Mouse (Mus musculus) ovary, postnatal 14 days (tissue): ENCODE results near the gene Kbtbd4.
A peak's percentile ranks its signal among the peaks of the same experiment; 100 is the strongest.
"Not testable (repeated sequence)": the region's sequence is repeated elsewhere in the genome, so short reads cannot be mapped to it uniquely, and the experiment has no call there.

Source experiments
- DNase-seq: peaks from one replicate; pipeline ENCODE4 v3.0.0; 2022; ENCODE audit warnings: low spot score

Kbtbd4 gene

DNA sequence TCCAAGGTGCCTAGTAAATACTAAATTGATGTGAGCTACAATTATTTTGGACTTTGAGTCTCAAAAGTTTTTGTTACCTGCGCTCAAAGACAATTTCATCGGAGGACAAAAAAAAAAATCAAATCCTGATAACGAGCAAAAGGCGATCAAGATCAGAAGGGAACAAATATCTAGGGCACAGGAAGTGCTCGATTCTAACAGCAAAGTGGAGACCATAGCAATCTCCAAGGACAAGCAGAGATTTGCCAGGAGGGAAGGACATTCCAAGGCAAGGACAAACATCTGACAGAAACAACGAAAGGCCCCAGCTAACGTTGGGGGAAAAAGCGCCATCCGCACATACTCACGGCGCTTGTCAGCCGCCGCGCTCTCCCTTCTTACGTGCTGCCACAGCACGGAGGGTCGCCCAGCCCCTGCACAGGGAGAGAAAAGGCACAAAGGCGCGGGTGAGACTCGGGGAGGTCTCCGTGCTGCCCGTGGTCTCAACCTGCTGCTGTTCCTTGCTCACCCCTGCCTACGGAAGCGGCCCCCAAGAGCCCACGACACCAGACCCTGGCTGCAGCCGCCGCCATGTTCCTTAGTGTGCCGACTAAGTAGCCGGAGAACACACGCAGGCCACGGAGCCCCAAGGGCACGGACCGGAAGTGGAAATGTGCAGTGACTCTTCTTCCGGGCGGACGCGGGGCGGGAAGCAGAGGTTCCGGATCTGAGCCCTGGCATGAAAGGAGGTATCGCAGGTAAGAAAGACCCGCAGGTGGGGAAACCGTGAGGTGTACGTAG is at the start of gene Kbtbd4, which contains the start of gene Ndufs3:
Gene Kbtbd4, plus strand, starts transcription at position 665 of the 780 bp plus-strand sequence.
Gene Ndufs3, minus strand, starts transcription at position 752 of the 780 bp plus-strand sequence.
- peak; percentile 82 for DNase-seq

DNA sequence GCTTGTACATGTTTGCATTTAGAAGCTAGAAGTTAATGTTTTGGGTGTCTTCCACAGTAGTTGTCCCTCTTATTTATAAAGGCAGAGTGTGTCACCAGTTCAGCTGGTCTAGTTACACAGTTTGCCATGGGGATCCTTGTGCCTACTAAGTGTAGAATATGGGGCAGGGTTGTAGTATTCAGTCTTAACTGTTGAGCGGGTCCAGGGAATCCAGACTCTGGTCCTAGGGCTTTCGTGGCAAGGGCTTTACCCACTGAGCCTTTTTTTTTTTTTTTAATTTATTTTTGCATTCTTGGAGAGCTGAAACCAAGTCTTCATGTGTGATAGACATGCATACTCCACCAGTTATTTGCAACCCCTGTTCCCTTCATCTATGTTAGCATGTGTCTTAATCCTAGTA is 43.1 kb upstream of the Kbtbd4 start:
- DNase-seq = no peak

DNA sequence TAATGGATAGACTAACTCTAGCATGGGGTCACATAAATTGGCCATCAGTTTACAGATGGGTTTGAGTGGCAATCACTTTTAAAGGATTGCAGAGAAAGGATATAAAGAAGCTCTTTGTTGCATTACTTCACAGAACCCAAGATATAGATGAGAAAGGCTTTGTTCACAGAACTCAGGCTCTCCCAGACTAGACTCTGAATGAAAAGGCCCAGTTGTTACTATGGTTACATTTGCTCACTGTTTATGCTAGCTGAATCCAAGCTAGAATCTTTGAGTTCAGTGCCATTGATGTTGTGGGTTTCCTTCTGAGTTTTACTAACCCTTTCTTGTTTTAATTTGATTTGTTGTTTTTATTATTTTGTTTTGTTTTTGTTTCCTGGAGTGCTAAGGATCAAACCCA is 40.4 kb upstream of the Kbtbd4 start:
- no peak for DNase-seq

GRCm38 (mm10) chr2:90866524-90866923 is 38.0 kb upstream of the Kbtbd4 start:
- DNase-seq = peak; percentile 85

GRCm38 (mm10) chr2:90870136-90870601 is 34.4 kb upstream of the Kbtbd4 start:
- no peak for DNase-seq

GRCm38 (mm10) chr2:90871180-90871961 is 33.2 kb upstream of the Kbtbd4 start:
- DNase-seq = no peak

DNA sequence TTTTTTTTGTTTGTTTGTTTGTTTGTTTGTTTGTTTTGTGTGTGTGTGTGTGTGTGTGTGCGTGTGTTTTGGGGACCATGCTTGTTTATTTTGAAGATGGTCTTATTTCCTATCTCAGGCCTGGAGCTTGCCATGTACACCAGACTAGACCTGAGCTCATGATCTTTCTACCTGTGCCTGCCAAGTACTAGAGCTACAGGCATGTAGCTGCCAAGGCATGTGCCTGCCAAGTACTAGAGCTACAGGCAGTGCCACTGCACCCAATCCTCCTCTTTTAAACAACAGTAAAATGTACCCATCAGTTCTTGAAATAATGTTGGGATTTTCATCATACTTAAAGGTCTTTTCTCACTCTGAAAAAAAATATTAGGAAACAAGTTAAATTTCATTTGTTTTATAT is 30.5 kb upstream of the Kbtbd4 start:
- DNase-seq = no peak

GRCm38 (mm10) chr2:90875239-90875638 is 29.3 kb upstream of the Kbtbd4 start:
- no peak for DNase-seq

DNA sequence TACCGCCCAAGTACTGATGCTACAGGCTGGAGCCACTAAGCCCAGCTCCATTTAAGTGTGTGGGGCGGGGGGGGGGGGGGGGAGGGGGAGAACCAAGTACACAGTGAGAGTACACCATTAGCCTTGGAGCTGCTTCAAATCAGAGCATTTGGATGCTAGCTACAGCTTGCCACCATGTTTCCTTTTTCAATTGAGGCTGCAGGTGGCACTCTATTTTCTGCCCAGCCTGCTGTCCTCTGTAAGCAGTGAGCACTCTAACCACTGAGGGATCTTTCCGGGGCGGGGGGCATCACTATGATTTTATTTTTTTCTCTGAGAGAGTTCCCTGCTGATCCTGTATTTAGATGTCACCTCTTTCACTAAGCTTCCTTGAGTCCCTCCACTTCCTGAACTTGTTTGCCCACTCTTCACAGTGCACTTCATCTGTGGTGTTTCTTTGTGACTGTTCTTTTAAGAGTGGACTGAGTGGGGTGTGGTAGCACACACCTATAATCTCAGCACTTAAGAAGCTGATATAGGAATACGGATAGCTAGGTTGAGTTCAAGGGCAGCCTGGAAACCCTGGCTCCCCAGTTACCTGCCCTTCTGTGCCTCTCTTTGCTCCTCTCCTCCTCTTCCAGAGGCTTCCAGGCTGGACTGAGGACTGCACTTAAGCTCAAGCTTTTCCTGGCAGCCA is 26.8 kb upstream of the Kbtbd4 start:
- DNase-seq = no peak

GRCm38 (mm10) chr2:90879419-90879818 is 25.1 kb upstream of the Kbtbd4 start:
- no peak for DNase-seq

- no peak for DNase-seq
These were observed 24.3 kb upstream of the Kbtbd4 start for GRCm38 (mm10) chr2:90880144-90880785.

GRCm38 (mm10) chr2:90881824-90882223 is 22.7 kb upstream of the Kbtbd4 start:
- DNase-seq = no peak

DNA sequence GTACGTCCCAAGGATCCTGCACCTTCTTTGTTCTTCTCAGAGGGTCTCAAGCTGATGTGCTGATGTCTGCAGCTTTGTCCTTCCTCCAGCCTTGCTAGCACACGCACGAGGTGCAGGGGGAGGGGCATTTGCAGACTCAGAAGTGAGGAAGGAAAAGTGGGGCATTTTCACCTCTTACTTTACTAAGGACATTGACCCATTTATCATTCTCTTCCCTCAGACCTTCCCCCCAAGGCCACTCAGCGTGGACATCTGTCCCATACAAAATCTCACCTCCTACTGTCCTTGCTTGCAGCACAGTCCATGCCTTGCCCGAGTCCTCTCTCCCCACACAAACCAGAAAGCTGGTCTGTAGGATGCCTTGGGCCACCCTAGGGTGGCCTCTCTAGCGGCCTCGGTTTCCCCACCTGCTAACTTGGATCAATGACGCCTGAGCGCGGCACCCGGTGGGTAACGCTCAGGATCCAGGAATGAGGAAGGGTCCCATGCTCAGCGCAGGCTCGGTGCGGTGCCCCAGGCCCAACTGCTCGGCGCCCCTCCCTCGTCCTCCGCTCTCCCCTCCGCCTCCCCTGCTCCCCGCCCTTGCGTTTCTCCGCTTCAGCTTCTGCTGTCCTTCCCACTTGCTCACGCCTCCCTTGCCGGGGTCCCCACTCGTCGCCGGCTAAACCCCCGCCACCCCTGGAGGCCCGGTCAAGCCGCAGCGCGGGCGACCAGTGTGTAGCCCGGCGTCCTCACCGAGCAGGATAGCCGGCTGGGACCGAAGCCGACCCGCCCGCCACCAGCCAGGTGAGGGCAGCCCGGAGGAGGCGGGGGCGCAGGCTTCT is 19.1 kb upstream of the Kbtbd4 start, which contains the start of gene C1qtnf4:
Gene C1qtnf4, plus strand, starts transcription at position 643 of the 824 bp plus-strand sequence.
- DNase-seq = no peak

DNA sequence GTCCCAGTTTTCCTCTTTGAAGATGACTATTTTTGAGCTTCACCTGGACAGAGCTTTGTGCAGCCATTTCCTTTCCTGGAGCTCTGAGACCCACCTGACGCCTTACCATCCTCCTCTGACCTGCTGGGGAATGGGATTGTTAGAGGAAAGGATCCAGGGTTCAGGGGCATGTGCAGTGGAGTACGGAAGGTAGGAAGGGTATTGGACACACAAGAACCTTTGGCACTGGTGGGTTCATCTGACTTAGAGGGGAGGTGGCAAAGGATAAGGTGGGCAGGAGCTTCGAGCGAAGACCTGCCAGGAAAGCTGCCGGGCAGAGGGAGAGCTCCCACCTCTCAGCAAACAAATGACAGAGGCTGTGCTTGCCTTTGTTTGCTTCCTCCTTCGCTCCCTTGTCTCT is 18.1 kb upstream of the Kbtbd4 start:
- no peak for DNase-seq

DNA sequence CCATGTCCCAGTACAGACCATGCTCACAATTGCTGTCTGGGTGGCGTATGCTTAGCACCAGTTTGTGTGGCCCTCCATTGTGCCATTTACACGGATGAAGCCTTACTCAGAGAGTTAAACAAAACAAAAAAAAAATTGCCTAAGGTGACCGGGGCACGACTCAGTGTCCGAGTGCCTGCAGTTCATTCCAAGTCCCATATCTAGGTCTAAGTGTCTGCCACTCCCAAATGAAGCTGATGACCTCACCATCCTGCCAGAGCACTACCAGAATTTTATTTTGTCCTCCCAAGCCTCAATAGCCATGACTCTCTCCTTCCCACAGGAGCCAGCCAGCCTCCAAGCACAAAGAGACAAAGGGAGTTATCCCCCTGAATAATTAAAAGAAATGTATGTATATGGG is 16.9 kb upstream of the Kbtbd4 start:
- DNase-seq = no peak

GRCm38 (mm10) chr2:90889550-90890548 is 14.7 kb upstream of the Kbtbd4 start:
- DNase-seq = peak; percentile 37

- no peak for DNase-seq
These were observed 10.8 kb upstream of the Kbtbd4 start for GRCm38 (mm10) chr2:90893673-90894298.

DNA sequence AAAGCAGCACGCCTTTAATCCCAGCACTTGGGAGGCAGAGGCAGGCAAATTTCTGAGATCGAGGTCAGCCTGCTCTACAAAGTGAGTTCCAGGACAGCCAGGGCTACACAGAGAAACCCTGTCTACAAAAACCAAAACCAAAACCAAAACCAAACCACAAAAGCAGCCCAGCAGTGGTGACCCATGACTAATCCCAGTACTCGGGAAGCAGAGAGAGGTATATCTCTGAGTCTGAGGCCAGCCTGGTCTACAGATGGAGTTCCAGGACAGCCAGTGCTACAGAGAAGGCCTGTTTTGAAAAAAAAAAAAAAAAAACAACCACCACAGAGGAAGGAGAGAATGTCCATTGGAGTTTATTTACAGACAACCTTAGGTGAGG is 10.3 kb upstream of the Kbtbd4 start:
- not testable (repeated sequence) for DNase-seq

DNA sequence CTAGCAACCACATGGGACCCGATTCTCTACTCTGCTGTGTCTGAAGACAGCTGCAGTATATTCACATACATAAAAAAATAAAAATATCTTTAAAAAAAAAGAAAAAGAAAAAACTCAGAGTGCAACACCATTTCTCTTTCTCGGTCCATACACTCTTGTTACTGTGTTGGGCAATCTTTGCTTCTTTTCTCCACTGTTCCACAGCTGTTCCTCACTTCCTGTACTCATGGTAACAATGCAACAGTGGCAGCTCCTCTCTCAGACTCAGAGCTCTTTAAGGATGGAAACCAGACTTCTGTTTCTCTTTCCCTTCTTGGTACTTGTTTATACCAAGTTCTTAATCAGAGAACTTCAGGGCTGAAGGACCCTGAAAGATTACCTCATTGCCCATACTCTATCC is 1.1 kb upstream of the Kbtbd4 start:
- DNase-seq = no peak
